Mouse (Mus musculus): ENCODE measurements around the gene Tmod4. TPM values are rescaled to one million over a fixed set of nuclear protein-coding genes. Genes with fewer than 3 reads are reported as not detected.
"Not testable (repeated sequence)": the region's sequence is repeated elsewhere in the genome, so short reads cannot be mapped to it uniquely, and the experiment has no call there.

The Tmod4 gene
- 0.60 TPM in 1 of 2 replicates, not detected in the other for polyA plus RNA-seq (2012; ENCODE audit: insufficient read depth, insufficient read length, missing spikeins)

DNA sequence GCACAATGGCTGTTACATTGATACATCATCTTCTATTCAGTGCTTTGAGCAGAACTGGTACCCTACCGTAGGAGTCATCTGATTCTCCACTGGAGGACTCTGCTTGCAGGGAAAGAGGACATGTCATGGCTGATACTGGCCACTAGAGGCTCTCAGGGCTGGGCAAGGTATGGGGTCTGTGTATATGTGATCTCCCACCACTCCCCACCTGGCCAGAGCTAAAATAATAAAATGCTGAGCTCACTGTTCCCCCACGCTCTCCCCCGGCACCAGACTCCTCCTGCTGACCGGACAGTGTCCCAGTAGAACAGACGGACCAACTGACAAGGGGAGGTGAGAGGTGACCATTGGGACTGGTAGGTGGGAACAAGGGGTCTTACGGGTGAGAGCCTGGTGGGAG lies at the start of gene Tmod4:
Gene Tmod4 (plus strand): TSS at position 231 of the 400 bp plus-strand sequence.
- TF ChIP-seq CTCF (IDR thresholded peaks at IDR 0.05; ENCODE audit: low read depth, low read length) (peak; percentile 69), POLR2A (IDR thresholded peaks at IDR 0.05; ENCODE audit: borderline replicate concordance, low read depth, low read length) (no peak)
- Histone ChIP-seq H3K4me1 (ENCODE audit: control insufficient read depth, insufficient read depth, low read length) (peaks cover 6% of the 10 kb centered on the region), H3K27ac (ENCODE audit: insufficient read depth, low read depth, low read length) (no peak within 1 kb of the TSS), H3K4me3 (ENCODE audit: insufficient read depth, low read length) (no peak within 1 kb of the TSS)

DNA sequence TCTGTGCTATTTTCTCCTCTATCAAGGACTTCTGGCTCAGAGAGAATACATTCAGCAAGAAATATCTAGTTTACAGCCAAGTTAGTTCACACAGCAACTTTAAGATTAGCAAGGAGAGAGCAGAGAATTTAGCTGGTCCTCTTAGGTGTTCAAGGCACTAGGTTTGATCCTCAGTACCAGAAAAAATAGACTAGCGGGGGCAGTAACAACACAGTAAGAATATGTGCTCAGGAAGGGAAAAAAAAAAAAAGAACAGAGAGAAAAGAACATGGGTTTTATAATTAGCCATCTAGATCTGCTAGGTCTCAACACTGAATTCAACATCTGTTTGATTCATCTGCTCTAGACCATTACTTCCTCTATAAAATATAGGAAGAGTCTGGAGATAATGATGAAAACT lies 36.2 kb upstream of the Tmod4 start:
- H3K4me1 ChIP-seq (ENCODE audit: control insufficient read depth, insufficient read depth, low read length): no peaks in the 10 kb centered on the region; the same call in 1 of the 2 replicates
- H3K4me3 ChIP-seq (ENCODE audit: insufficient read depth, low read length): no peak overlapping the region
- no peak for TF ChIP-seq POLR2A (IDR thresholded peaks at IDR 0.05; ENCODE audit: borderline replicate concordance, low read depth, low read length)
- TF ChIP-seq CTCF (IDR thresholded peaks at IDR 0.05; ENCODE audit: low read depth, low read length): no peak
- H3K27ac ChIP-seq (ENCODE audit: insufficient read depth, low read depth, low read length): no peak overlapping the region

DNA sequence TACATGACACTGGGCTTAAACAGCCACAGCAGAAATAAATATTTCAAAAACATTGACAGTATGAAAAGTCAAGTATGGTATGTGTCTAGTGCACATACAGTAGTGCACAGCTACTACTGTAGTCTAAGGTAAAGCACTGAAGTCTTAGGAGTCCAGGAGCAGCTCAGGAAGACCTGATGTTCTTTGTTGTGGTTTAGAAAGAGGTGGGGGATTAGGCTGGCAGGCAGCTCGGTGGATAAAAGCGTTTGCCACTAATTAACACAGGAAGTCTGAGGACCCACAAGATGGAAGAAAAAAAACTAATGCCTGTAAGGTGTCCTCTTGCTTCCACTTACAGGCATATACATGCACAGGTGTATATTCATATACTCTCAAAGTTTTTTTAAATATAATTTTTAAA lies 23.4 kb upstream of the Tmod4 start:
- no peak for TF ChIP-seq POLR2A (IDR thresholded peaks at IDR 0.05; ENCODE audit: borderline replicate concordance, low read depth, low read length)
- TF ChIP-seq CTCF (IDR thresholded peaks at IDR 0.05; ENCODE audit: low read depth, low read length): no peak
- no peak overlapping the region for H3K4me3 ChIP-seq (ENCODE audit: insufficient read depth, low read length)
- H3K27ac ChIP-seq (ENCODE audit: insufficient read depth, low read depth, low read length): no peak overlapping the region
- peaks cover 20% of the 10 kb centered on the region for H3K4me1 ChIP-seq (ENCODE audit: control insufficient read depth, insufficient read depth, low read length)

DNA sequence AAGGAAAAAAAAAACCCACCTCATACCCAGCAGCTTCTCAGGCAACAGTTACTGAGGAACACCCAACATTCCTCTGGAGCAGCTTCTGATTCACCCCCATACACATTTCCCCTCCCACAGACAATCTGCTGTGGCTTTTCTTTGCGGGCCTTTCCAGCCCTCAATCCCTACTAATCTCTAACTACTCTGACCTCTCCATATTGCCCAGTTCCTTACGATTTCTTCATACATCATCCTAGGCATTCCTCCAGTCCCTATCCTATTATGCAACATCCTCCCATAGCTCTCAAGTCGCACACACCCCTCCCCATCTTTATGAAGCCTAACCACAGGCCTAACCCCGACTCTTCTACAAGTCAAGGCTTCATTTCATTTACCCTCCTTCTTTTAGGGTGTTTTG lies 19.2 kb upstream of the Tmod4 start:
- TF ChIP-seq CTCF (IDR thresholded peaks at IDR 0.05; ENCODE audit: low read depth, low read length) (no peak), POLR2A (IDR thresholded peaks at IDR 0.05; ENCODE audit: borderline replicate concordance, low read depth, low read length) (no peak)
- Histone ChIP-seq H3K4me1 (ENCODE audit: control insufficient read depth, insufficient read depth, low read length) (peaks cover 9% of the 10 kb centered on the region), H3K4me3 (ENCODE audit: insufficient read depth, low read length) (peak overlapping the region; percentile 79)

DNA sequence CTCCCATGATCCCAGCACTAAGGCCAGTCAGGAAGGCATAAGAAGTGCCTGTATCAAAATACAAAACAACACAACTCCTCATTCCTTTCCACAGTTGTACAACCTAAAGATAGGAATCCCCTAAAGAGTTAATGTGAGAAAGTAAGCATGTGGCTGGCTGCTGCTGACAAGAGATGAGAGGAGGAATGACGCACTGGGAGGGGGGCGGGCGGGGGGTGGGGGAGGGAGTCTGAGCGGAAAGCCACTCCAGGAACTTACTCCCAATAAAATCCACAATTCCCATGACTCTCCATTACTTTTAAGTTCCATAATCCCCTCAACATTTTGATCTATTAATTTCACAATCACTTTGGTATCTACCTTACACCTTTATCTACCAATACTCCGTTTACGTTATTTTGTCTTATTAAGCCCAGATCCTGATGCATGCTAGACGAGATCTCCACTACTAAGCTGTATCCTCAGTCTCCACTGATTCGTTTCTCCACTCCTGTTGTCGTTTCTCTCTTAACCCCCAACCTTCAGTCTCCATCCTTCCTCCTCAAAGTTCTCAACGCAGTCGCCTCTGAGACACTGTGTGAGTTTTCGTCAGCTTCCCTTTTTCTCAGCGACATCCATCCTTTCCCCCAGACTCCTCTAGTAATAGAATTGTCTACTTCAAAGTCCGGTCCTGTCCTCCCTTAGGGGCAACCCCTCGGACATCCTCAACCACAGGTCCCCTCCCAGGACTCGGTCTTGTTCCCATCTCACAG lies 18.5 kb upstream of the Tmod4 start:
- Histone ChIP-seq H3K4me3 (ENCODE audit: insufficient read depth, low read length) (peak overlapping the region; percentile 79), H3K27ac (ENCODE audit: insufficient read depth, low read depth, low read length) (peak overlapping the region; percentile 65), H3K4me1 (ENCODE audit: control insufficient read depth, insufficient read depth, low read length) (peaks cover 9% of the 10 kb centered on the region)
- TF ChIP-seq POLR2A (IDR thresholded peaks at IDR 0.05; ENCODE audit: borderline replicate concordance, low read depth, low read length): no peak
- TF ChIP-seq CTCF (IDR thresholded peaks at IDR 0.05; ENCODE audit: low read depth, low read length): no peak

More for the DNA sequence above, 19.2 kb upstream of the Tmod4 start:
- peak overlapping the region; percentile 51; the same call in 1 of the 2 replicates for H3K27ac ChIP-seq (ENCODE audit: insufficient read depth, low read depth, low read length)

DNA sequence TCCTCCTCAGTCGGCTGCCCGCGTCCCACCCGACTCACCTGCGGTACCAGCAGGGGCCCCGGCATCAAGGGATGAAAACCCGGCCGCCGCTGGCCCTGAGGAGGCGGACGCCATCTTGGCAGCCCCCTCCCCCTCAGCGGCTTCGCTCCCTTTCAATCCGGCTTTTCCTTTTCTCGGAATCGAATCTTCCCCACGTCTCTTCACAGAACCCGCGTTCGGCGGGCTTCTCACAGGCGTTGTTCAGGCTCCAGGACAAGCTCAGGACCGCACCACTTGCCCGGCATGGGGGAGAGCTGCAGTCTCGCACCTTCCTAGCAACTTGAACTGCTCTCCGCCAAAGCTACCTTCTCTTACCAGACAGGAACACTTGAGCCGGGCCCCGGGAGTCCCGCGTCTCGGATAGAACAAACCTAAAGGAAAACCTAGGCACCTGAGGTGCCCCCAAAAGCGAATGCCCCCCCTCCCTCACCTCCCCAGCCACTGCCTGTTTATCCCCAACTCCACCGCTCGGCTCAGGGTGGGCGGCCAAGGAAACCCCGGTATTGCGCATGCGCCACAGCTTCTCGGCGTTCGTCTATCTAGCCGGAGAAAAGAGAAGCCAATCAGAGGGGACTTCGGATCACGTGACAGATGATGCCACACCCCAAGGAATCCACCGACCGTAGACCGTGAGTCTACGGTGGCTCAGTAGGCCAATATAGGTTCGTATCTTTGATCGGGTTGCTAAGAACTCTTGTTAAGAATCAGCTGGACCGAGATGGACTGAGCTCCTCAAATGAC lies 17.7 kb upstream of the Tmod4 start, which contains the start of gene Pip5k1a:
Gene Pip5k1a (minus strand): TSS at position 593 of the 780 bp plus-strand sequence.
- Histone ChIP-seq H3K4me1 (ENCODE audit: control insufficient read depth, insufficient read depth, low read length) (peaks cover 7% of the 10 kb centered on the region), H3K4me3 (ENCODE audit: insufficient read depth, low read length) (peak within 1 kb of the TSS; percentile 79), H3K27ac (ENCODE audit: insufficient read depth, low read depth, low read length) (peak within 1 kb of the TSS; percentile 65)
- TF ChIP-seq POLR2A (IDR thresholded peaks at IDR 0.05; ENCODE audit: borderline replicate concordance, low read depth, low read length): no peak
- TF ChIP-seq CTCF (IDR thresholded peaks at IDR 0.05; ENCODE audit: low read depth, low read length): no peak

DNA sequence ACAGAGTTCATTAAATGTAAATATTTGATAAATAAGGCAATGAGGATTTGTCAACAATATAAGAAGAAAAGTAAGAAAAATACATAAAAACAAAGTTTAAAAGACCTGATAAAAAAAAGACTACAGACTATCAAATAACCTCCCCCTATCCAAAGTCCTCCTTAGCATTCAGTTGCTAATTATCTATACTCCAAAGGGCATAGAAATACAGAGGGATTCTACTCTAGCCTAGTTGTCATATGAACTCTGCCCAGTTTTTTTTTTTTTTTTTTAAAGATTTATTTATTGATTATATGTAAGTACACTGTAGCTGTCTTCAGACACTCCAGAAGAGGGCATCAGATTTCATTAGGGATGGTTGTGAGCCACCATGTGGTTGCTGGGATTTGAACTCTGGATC lies 17.0 kb upstream of the Tmod4 start:
- not testable (repeated sequence) for H3K4me3 ChIP-seq (ENCODE audit: insufficient read depth, low read length); H3K27ac ChIP-seq (ENCODE audit: insufficient read depth, low read depth, low read length); H3K4me1 ChIP-seq (ENCODE audit: control insufficient read depth, insufficient read depth, low read length)

DNA sequence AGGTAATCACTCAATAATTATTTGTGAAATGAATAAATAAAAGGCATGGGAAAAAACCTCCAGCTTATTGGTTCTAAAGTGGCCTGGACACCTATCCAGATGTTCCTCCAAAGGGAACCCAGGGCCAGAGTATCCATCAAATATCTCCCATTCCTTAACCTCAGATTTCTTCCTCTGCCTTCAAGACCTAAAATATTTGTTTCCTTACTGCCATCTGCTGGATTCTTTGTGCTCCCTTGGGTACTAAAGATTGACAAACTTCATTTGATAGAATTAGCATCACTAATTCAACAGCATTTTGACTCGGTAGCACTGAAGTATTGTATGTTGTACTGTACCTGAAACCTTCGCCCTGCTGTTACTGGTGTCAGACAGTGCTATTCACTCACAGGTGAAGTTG lies 16.4 kb upstream of the Tmod4 start:
- H3K27ac ChIP-seq (ENCODE audit: insufficient read depth, low read depth, low read length): no peak overlapping the region
- H3K4me1 ChIP-seq (ENCODE audit: control insufficient read depth, insufficient read depth, low read length): peaks cover 14% of the 10 kb centered on the region
- no peak overlapping the region for H3K4me3 ChIP-seq (ENCODE audit: insufficient read depth, low read length)
- TF ChIP-seq CTCF (IDR thresholded peaks at IDR 0.05; ENCODE audit: low read depth, low read length) (no peak), POLR2A (IDR thresholded peaks at IDR 0.05; ENCODE audit: borderline replicate concordance, low read depth, low read length) (no peak)

DNA sequence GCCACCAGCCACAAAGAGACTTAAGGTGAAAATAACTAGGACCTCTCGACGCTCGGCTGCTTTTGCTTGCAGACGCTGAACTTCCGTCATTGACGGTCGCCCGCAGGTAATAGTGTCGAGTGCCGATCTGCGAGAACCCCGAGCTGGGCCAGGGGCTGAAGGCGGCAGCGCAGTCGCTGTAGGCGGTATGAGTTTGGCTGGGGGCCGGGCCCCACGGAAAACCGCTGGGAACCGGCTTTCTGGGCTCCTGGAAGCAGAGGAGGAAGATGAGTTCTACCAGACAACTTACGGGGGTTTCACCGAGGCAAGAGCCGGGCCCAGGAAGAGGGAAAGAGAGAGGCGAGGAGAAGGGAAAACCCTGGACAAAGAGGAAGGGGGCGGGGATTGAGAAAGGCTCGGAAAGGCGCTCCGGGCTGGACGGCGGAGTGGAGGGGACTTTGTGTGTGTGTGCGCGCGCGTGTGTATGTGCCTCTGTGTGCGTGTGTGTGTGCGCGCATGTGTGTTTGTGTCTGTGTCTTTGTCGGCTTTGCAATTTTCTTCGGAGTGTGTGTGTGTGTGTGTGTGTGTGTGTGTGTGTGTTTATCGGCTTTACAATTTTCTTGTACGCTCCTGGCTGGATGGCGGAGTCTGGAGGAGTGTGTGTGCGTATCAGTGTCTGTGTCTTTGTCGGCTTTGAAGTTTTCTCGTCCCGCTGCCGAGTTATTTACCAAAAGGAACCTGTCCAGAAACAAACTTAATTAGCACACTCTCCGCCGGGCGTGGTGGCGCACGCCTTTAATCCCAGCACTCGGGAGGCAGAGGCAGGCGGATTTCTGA lies 13.2 kb upstream of the Tmod4 start, which contains the start of gene Vps72:
Gene Vps72 (plus strand): TSS at position 112 of the 816 bp plus-strand sequence.
- TF ChIP-seq POLR2A (IDR thresholded peaks at IDR 0.05; ENCODE audit: borderline replicate concordance, low read depth, low read length) (peak; percentile 78; the same call in 1 of the 2 replicates), CTCF (IDR thresholded peaks at IDR 0.05; ENCODE audit: low read depth, low read length) (no peak)
- peaks cover 16% of the 10 kb centered on the region for H3K4me1 ChIP-seq (ENCODE audit: control insufficient read depth, insufficient read depth, low read length)
- H3K4me3 ChIP-seq (ENCODE audit: insufficient read depth, low read length): peak within 1 kb of the TSS; percentile 84
- H3K27ac ChIP-seq (ENCODE audit: insufficient read depth, low read depth, low read length): peak within 1 kb of the TSS; percentile 92
